Mouse (Mus musculus) kidney, postnatal 0 days (tissue): ENCODE data around the gene Mgat4a. TPM values are rescaled to one million over a fixed set of nuclear protein-coding genes. Genes with fewer than 3 reads are reported as not detected.

Experiments used
- ATAC-seq: fragments of 200-750 bp; cut with Nextera tagmentation; replicated peaks from 2 replicates; pipeline ENCODE4 v1.8.0; 2017; ENCODE audit warnings: low read depth, moderate number of reproducible peaks, moderate TSS enrichment, moderate library complexity; ENCODE audit not compliant: low FRiP score
- DNase-seq: peaks from one replicate; pipeline ENCODE4 v3.0.0-alpha.2; 2016; ENCODE audit warnings: low spot score
- H3K27ac ChIP-seq: fragments of 300-500 bp; sonication (generic); 2 replicates; pipeline ENCODE4 v1.5.1; 2014; ENCODE audit warnings: mild to moderate bottlenecking
- H3K27me3 ChIP-seq: fragments of 300-500 bp; sonication (generic); 2 replicates; pipeline ENCODE4 v1.6.1; 2014; ENCODE audit warnings: low read length, mixed read lengths; ENCODE audit not compliant: insufficient read depth
- H3K36me3 ChIP-seq: fragments of 300-500 bp; sonication (generic); 2 replicates; pipeline ENCODE4 v1.6.1; 2014; ENCODE audit warnings: low read length, mixed read lengths; ENCODE audit not compliant: insufficient read depth
- H3K4me1 ChIP-seq: fragments of 300-500 bp; sonication (generic); replicated peaks from 2 replicates; pipeline ENCODE4 v1.6.1; 2014; ENCODE audit warnings: antibody characterized with exemption, low read length, mixed read lengths; ENCODE audit not compliant: insufficient read depth
- H3K4me2 ChIP-seq: fragments of 300-500 bp; sonication (generic); 2 replicates; pipeline ENCODE4 v1.6.1; 2014; ENCODE audit warnings: mild to moderate bottlenecking, low read length, moderate library complexity, mixed read lengths
- H3K4me3 ChIP-seq: fragments of 300-500 bp; sonication (generic); replicated peaks from 2 replicates; pipeline ENCODE4 v1.5.1; 2014; ENCODE audit warnings: low read depth, low read length
- H3K9ac ChIP-seq: fragments of 300-500 bp; sonication (generic); 2 replicates; pipeline ENCODE4 v1.6.1; 2014; ENCODE audit warnings: low read depth, low read length
- H3K9me3 ChIP-seq: fragments of 300-500 bp; sonication (generic); replicated peaks from 2 replicates; pipeline ENCODE4 v1.6.1; 2016; ENCODE audit warnings: low read length, inconsistent platforms, mixed read lengths
- CTCF ChIP-seq: IDR thresholded peaks from 2 replicates; pipeline ENCODE4 v1.5.1; 2016; ENCODE audit warnings: antibody characterized with exemption, low read depth, mild to moderate bottlenecking, moderate library complexity
- WGBS: fragments of 180-500 bp; shearing (Covaris S2); extraction: QIAGEN DNeasy Blood & Tissue Kit; methylation state at CpG from one replicate; pipeline ENCODE4 v1.1.7; 2014; 5-methylcytosine and 5-hydroxymethylcytosine counted together
- polyA plus RNA-seq: library from polyadenylated mRNA; unstranded; fragments of >200 nt; fragmentation: Nextera tagmentation; extraction: Ambion mirVana; gene quantifications from 2 replicates; pipeline ENCODE4 v1.2.1, GENCODE M21; 2015

Mgat4a gene
- polyA plus RNA-seq = 6.9 and 8.3 TPM in 2 replicates

DNA sequence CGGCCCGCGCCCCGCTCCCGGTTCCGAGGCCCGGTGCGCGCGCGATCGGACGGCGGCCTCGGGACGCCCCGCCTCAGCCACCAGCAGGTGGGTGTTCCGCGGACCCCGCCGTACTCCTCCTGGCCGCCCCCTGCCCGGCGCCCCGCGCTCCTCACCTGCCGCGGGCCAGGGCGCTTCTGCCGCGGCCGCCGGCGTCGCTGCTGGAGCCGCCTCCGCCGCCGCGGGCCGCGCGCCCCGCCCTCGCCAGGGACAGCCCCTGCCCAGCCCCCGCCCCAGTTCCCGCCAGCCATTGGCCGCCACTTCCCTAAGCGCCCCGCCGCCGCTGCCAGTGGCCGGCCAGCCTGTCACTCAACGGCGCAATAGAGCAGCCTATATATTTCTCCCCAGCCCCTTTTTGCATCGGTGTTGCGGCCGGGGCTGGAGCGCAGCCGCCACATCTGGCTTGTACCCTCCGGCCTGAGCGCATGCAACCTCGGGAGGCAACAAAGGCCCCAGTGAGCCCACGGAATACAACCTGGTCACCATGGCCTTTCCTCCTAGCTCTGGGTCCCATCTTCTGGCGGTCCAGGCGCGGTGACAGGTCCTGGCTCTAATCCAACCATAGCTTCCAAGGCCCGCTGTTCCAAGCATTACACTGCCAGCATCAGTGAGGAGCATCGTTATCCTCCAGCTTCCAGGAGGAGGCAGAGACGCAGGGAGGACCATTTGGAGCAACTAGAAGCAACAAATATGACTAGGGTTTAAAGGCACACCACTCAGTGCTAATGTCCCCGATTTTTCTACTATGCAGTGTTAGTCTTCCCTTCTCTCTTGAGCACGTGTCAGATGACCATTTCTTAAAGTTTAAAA lies at the start of gene Mgat4a:
Mgat4a (minus strand) TSS at position 207 of the 849 bp plus-strand sequence.
- Histone ChIP-seq H3K27ac (no peak within 1 kb of the TSS), H3K4me2 (peak within 1 kb of the TSS; percentile 97), H3K36me3 (no peaks in the 10 kb centered on the region), H3K4me1 (no peaks in the 10 kb centered on the region; the same call in 1 of the 2 replicates), H3K9ac (peak within 1 kb of the TSS; percentile 71), H3K27me3 (no peaks in the 10 kb centered on the region), H3K9me3 (no peaks in the 10 kb centered on the region), H3K4me3 (peak within 1 kb of the TSS; percentile 83)
- no peak; the same call in 1 of the 2 replicates for TF ChIP-seq CTCF
- 1% methylated on average over 54 of the region's 72 CpGs for WGBS
- peak; percentile 98 for ATAC-seq
- DNase-seq = peak; percentile 96

DNA sequence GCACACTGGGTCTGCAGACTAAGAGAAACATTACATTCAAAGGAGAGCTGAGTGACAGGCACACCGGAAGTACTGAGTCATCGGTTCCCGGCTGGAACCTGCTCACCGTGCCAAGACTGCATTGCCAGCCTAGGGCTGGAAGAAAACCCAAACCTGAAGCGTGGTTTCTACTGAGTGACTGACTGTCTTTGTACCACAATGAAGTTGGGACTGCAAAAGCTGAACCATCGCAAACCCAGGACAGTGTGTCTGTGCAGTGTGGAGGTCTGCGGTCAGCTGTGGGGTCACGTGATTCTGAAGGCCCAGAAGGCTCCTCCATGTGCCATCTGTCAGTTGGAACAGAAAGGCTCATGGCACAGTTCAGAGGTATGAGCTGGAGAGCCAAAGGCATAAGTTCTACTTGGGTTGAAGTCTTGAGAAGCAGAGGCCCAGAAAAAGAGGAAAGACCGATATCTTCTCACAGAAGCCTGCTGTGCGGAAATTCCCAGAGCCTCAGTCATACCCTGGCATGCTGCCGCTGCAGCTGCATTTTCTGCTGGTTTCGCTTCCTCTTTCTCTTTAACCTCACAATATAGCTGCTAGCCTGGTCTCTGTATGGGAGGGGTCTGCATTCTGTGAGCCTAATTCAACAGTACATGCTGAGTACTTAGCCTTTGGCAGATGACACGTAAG lies 45.1 kb upstream of the Mgat4a start:
- no peak overlapping the region for H3K27ac ChIP-seq

DNA sequence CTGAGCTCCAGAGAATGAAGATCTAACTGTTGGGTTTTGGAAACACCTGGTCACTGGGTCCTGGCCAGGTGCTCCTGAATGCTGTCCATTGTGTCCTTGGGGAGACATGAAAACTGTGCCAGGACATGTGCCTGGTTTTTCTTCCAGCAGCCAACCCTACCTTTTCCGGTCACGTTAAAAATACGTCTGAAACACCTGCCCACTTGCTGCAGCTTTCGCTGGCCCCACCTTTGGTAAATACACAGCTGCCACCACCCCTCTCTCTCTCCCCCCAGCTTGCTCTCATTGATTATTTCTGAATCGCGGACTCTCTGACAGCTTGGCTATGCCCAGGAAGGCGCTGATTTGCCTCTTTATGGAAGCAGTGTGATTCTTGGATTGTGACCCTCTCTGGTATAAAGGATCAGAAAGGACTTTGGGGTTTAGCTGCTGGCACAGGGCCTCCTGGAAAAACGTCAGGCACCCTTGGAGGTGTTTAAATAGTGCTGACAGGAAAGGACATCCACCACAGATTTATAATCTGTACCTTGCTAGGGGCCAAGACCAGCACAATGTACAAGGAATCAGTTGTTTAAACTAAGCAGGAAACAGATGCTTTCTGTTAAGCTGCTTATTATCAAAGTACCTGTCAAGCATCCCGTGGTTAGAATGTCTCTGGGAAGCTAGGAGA lies 43.1 kb upstream of the Mgat4a start:
- no peak for TF ChIP-seq CTCF
- H3K4me1 ChIP-seq = no peaks in the 10 kb centered on the region
- H3K36me3 ChIP-seq = no peaks in the 10 kb centered on the region
- H3K9me3 ChIP-seq = no peaks in the 10 kb centered on the region
- ATAC-seq (no peak), DNase-seq (no peak)
- WGBS = 65% methylated on average over 9 of the region's 9 CpGs
- H3K4me3 ChIP-seq = no peak overlapping the region
- H3K9ac ChIP-seq = no peak overlapping the region
- no peak overlapping the region for H3K4me2 ChIP-seq
- H3K27ac ChIP-seq = no peak overlapping the region
- H3K27me3 ChIP-seq = no peaks in the 10 kb centered on the region

More for the DNA sequence above, 45.1 kb upstream of the Mgat4a start:
- H3K9me3 ChIP-seq = no peaks in the 10 kb centered on the region
- H3K27me3 ChIP-seq = no peaks in the 10 kb centered on the region
- no peak overlapping the region for H3K4me2 ChIP-seq
- H3K36me3 ChIP-seq = no peaks in the 10 kb centered on the region
- DNase-seq (no peak), ATAC-seq (no peak)
- TF ChIP-seq CTCF = no peak
- WGBS = 83% methylated on average over 13 of the region's 13 CpGs
- no peak overlapping the region for H3K4me3 ChIP-seq
- no peaks in the 10 kb centered on the region for H3K4me1 ChIP-seq
- H3K9ac ChIP-seq = no peak overlapping the region

DNA sequence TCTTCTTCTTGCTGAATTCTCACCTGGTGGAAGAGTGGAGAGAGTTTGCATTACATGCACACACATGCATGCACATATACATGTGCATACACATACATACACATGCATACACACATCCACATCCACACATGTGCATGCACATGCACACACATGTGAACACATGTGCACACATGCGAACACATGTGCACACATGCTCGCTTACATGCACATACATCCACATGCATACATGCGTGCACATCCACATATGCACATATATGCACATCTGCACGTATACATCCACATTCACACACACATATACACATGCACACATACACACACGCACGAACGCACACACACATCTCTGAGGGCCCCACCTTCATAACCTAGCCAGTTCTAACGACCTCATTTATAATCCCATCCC lies 42.4 kb upstream of the Mgat4a start:
- no peaks in the 10 kb centered on the region for H3K4me1 ChIP-seq
- no peaks in the 10 kb centered on the region for H3K9me3 ChIP-seq
- H3K27ac ChIP-seq = no peak overlapping the region
- DNase-seq (no peak), ATAC-seq (no peak)
- H3K4me2 ChIP-seq = no peak overlapping the region
- TF ChIP-seq CTCF = no peak
- no peaks in the 10 kb centered on the region for H3K27me3 ChIP-seq
- WGBS = 91% methylated on average over 8 of the region's 8 CpGs
- no peaks in the 10 kb centered on the region for H3K36me3 ChIP-seq
- no peak overlapping the region for H3K9ac ChIP-seq
- H3K4me3 ChIP-seq = no peak overlapping the region

DNA sequence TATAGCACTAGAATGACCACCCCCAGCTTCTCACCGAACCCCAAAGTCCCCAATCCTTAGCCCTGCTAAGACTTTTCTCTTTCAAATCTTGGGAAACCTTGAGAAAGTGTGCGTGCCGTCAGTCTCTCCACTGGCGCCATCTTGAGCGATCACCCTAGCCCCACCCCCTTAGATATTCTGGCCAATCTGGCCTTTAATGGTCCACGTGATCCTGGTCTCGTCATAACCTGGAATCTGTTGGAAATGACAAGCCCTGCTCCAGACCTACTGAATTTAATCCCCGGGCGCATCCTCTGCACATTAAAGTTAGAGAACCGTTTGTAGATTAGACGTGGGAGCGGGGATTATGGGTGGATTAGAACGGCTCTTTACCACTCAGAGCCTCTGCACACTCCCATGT lies 38.9 kb upstream of the Mgat4a start:
- Histone ChIP-seq H3K4me2 (no peak overlapping the region), H3K27ac (no peak overlapping the region), H3K36me3 (no peaks in the 10 kb centered on the region), H3K9ac (no peak overlapping the region), H3K4me3 (no peak overlapping the region), H3K27me3 (no peaks in the 10 kb centered on the region), H3K9me3 (no peaks in the 10 kb centered on the region), H3K4me1 (no peaks in the 10 kb centered on the region)
- ATAC-seq (no peak), DNase-seq (no peak)
- no peak for TF ChIP-seq CTCF
- 97% methylated on average over 13 of the region's 13 CpGs for WGBS

DNA sequence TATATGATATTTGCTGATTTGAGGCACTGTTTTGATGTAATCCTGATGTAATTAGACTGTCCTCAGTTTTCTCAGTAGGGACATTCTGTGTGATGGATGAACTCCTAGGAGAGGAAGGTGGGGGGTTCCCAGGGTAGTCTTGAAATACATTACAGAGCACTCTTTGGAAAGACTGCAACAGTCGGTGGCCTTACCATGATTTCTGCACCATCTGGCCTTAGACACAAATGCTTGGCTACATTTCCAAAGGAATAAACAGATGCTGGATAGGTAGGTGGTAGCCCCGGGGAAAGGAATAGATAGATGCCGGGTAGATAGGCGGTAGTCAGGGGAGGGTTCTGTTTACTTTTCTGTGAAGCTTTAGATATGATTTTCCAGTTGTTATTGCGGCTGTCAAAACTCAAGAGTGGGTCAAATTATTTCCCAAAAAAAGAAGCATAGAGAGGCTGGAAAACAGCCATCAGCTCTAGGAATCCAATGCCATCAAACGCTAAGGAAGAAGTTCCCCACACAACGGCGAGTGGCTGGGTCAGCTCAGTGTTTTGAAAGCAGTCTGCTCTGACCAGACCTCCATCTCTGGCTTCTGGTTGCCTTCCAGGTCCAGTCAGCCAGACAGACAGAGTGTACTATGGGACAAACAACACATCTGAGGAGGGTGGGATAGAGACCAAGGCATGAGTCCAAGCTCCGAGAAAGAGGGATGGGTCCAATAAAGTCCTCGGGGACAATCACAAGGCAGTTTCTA lies 31.9 kb upstream of the Mgat4a start:
- WGBS = 73% methylated on average over 10 of the region's 10 CpGs
- H3K4me3 ChIP-seq = no peak overlapping the region
- no peak for DNase-seq
- TF ChIP-seq CTCF = no peak
- no peak overlapping the region for H3K9ac ChIP-seq
- H3K4me1 ChIP-seq = no peaks in the 10 kb centered on the region
- no peak overlapping the region for H3K27ac ChIP-seq
- H3K9me3 ChIP-seq = no peaks in the 10 kb centered on the region
- no peaks in the 10 kb centered on the region for H3K27me3 ChIP-seq
- H3K4me2 ChIP-seq = no peak overlapping the region
- no peaks in the 10 kb centered on the region for H3K36me3 ChIP-seq
- no peak for ATAC-seq
